20 mouse cellular contexts compared by ENCODE assay signal in genomic region chr13:96188618-96189017, GRCm38 (mm10). TPM values are rescaled to one million over a fixed set of nuclear protein-coding genes. Genes with fewer than 3 reads are reported as not detected.
A peak's percentile ranks its signal among the peaks of the same experiment; 100 is the strongest.
DNase-seq lines count a peak whose midpoint lies in the region; ATAC-seq lines count a peak whose summit lies in the region.
"Had no signal": no experiment of that assay in that cellular context is flagged by ENCODE, and none has a peak within 500 bp of the region (broad histone marks: within the 10 kb centered on the region; RNA-seq: fewer than 3 reads in every experiment).

No protein-coding gene starts in this region.

- no peak overlapping the region for H3K4me2 ChIP-seq in forebrain, embryonic 16.5 days (ENCODE audit: low read length)
- H3K4me2 ChIP-seq: limb, embryonic 12.5 days; liver, embryonic 13.5 days; lung, embryonic 15.5 days; neural tube, embryonic 12.5 days had no signal

- no peaks in the 10 kb centered on the region for H3K27me3 ChIP-seq in forebrain, embryonic 16.5 days (replicated peaks; ENCODE audit: control insufficient read depth, insufficient read depth, low read length)
- no peaks in the 10 kb centered on the region for H3K27me3 ChIP-seq in heart, embryonic 10.5 days (ENCODE audit: insufficient read depth, poor library complexity, severe bottlenecking)
- H3K27me3 ChIP-seq: limb, embryonic 12.5 days; liver, embryonic 13.5 days; lung, embryonic 15.5 days; neural tube, embryonic 12.5 days had no signal

- peak; percentile 77 for ATAC-seq in forebrain, embryonic 16.5 days
- ATAC-seq: CD4-positive, CD25-positive, alpha-beta regulatory T cell, adult 4 months had no signal

- peaks cover 8% of the 10 kb centered on the region for H3K4me1 ChIP-seq in forebrain, embryonic 16.5 days (replicated peaks; ENCODE audit: control insufficient read depth, insufficient read depth, low read length)
- H3K4me1 ChIP-seq in heart, embryonic 10.5 days: no peaks in the 10 kb centered on the region
- H3K4me1 ChIP-seq: liver, embryonic 13.5 days; lung, embryonic 15.5 days; neural tube, embryonic 12.5 days had no signal

- H3K36me3 ChIP-seq in forebrain, embryonic 16.5 days (ENCODE audit: control insufficient read depth, insufficient read depth): no peaks in the 10 kb centered on the region
- no peaks in the 10 kb centered on the region for H3K36me3 ChIP-seq in heart, embryonic 10.5 days
- H3K36me3 ChIP-seq: limb, embryonic 12.5 days; liver, embryonic 13.5 days; lung, embryonic 15.5 days; neural tube, embryonic 12.5 days had no signal

- H3K9me3 ChIP-seq in forebrain, embryonic 16.5 days (ENCODE audit: control insufficient read depth, low read length): peaks cover 4% of the 10 kb centered on the region
- 0 out of 2 replicates have a peak, but pooled peaks cover 3% of the 10 kb centered on the region for H3K9me3 ChIP-seq in heart, embryonic 10.5 days
- H3K9me3 ChIP-seq: liver, embryonic 13.5 days; lung, embryonic 15.5 days; neural tube, embryonic 12.5 days had no signal

- no peak overlapping the region for H3K4me3 ChIP-seq in forebrain, embryonic 16.5 days (replicated peaks; ENCODE audit: low read length)
- no peak overlapping the region for H3K4me3 ChIP-seq in heart, embryonic 10.5 days
- H3K4me3 ChIP-seq: limb, embryonic 12.5 days; liver, embryonic 13.5 days; lung, embryonic 15.5 days; neural tube, embryonic 12.5 days had no signal

- H3K9ac ChIP-seq in forebrain, embryonic 16.5 days (replicated peaks; ENCODE audit: low read depth, low read length): no peak overlapping the region
- H3K9ac ChIP-seq: limb, embryonic 12.5 days; liver, embryonic 13.5 days; lung, embryonic 15.5 days; neural tube, embryonic 12.5 days had no signal

- no peak overlapping the region for H3K27ac ChIP-seq in forebrain, embryonic 16.5 days (ENCODE audit: low read length)
- H3K27ac ChIP-seq in heart, embryonic 10.5 days: no peak overlapping the region
- H3K27ac ChIP-seq: kidney, postnatal 0 days; limb, embryonic 12.5 days; liver, embryonic 13.5 days; lung, embryonic 15.5 days; macrophage; neural tube, embryonic 12.5 days had no signal

- WGBS in forebrain, embryonic 16.5 days: 3% methylated on average over 4 of the region's 4 CpGs
- WGBS in heart, embryonic 10.5 days: 67% methylated on average over 4 of the region's 4 CpGs

- DNase-seq in layer of hippocampus, adult 9-11 months: peak; percentile 6
- DNase-seq in layer of hippocampus, adult 8-10 months (ENCODE audit: low spot score in 2 of 2): no peak
- DNase-seq in brain, adult 2 months (ENCODE audit: low read depth, low spot score): peak; percentile 65
- peak; percentile 42 for DNase-seq in telencephalon, adult 2 months (ENCODE audit: low read depth, low spot score)
- DNase-seq in heart, embryonic 10.5 days (ENCODE audit: low spot score): no peak
- no peak for DNase-seq in kidney, adult 11 months
- DNase-seq: adrenal gland, postnatal 10 days; cerebellum, adult 2 months; gastrocnemius, postnatal 14 days; heart, postnatal 10 days; liver, embryonic 13.5 days; spleen, adult 18-20 months; thymus, postnatal 14 days had no signal

RNA-seq across cellular contexts. Expression of gene Sv2c, which starts 56.2 kb away (rescaled TPM):
- total RNA-seq in layer of hippocampus, adult 8-10 months (2022): 10 to 100 TPM; 17.1 to 25.1 (median 20.1) TPM
- 2.8 and 4.8 TPM in 2 replicates for polyA plus RNA-seq in forebrain, embryonic 16.5 days (2015; fragmentation: Nextera tagmentation; extraction: Ambion mirVana)
- polyA plus RNA-seq in heart, embryonic 10.5 days (2016; fragmentation: Nextera tagmentation; extraction: Ambion mirVana): 0.29 and 1.1 TPM in 2 replicates
- polyA plus RNA-seq: macrophage had no signal

Comparison
In these comparisons a context has a peak if more than half of its experiments do, and no peak if none do; other contexts are left out.
1. DNase-seq: peak in layer of hippocampus, adult 9-11 months (single experiment), brain, adult 2 months (single experiment) and telencephalon, adult 2 months (single experiment); none in layer of hippocampus, adult 8-10 months (0 of 2), heart, embryonic 10.5 days (single experiment) and kidney, adult 11 months (single experiment).